Mouse (Mus musculus) lung, postnatal 10 days (tissue): ENCODE measurements around the gene Zdhhc5.
A peak's percentile ranks its signal among the peaks of the same experiment; 100 is the strongest.
"Not testable (repeated sequence)": the region's sequence is repeated elsewhere in the genome, so short reads cannot be mapped to it uniquely, and the experiment has no call there.

Source experiments
- DNase-seq: peaks from one replicate; pipeline ENCODE4 v3.0.0; 2021

Gene Zdhhc5

DNA sequence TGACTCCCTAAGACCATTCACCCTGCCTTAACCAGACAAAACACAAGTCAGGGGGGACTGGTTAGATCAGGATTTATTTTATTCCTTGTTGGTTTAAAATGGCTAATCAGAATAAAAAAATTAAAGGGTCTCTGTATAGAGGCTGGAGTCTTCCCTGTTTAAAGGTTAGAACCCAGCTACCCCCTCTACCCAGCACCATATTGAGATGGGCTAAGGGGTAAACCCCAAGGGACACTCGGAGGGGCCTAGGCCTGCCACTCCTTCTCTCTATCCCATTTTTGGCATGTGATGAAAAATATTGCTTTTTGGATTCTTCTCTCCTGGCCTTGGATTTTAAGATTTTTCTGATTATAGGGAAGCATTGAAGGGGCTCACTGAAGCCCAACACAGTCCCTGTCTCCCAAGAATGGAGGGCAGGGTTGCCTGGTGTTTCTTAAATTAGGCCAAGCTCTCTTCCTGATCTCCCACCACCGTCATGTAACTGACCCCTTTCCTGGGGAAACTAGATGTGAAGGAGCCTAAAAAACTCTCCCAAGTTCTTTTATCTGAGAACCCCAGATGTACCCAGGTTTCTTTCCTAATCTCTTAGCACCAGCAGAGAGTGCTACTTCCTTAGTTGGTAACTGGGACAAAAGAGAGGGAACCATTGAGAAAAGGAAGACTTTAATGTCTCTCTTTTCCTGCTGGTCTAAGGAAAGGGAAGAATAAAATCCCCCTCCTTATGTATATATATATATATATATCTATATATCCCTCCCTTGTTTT is 26.7 kb downstream of the Zdhhc5 start:
- no peak for DNase-seq

DNA sequence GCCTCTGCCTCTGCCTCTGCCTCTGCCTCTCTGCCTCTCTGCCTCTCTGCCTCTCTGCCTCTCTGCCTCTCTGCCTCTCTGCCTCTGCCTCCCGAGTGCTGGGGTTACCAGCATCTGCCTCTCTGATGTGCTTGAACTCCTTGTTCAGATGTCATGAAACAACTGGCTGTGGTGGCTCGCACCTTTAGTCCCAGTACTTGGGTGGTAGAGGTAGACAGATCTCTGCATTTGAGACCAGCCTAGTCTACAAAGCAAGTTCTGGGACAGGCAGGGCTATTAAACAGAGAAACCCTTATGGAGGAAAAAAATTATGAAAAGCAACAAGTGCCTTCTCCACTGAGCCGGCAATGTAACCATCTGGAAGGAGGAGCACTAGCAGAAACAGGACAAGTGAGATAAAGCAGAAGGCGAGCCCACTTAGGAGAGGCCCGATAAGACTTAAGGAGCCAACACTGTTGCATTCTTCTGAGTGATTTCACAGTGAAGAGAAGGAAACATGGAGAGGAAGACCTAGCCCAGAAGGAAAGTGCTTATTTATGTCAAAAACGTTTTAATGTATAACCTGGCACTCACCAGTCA is 32.3 kb downstream of the Zdhhc5 start:
- DNase-seq = no peak

DNA sequence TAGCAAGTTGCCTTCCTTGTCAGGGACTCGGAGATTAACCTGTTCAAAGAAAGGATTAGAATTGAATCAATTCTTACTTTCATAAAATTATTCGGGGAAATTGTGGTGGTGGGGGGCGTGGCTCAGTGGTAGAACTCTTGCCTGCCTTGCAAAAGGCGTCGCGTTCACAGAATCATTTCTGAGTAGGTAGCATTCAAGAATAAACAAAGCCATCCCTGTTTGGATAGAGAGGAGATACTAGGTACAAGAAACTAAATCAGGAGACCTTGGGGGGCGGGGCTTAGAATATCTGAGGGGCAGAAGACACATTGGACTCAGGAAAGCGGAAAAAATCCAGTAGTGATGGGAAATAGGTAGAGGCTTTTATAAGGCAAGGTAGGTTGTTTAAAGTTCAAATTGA is 36.0 kb downstream of the Zdhhc5 start, which contains the start of gene Tmx2:
Gene Tmx2, minus strand, starts transcription at position 125 of the 400 bp plus-strand sequence.
- DNase-seq = no peak

DNA sequence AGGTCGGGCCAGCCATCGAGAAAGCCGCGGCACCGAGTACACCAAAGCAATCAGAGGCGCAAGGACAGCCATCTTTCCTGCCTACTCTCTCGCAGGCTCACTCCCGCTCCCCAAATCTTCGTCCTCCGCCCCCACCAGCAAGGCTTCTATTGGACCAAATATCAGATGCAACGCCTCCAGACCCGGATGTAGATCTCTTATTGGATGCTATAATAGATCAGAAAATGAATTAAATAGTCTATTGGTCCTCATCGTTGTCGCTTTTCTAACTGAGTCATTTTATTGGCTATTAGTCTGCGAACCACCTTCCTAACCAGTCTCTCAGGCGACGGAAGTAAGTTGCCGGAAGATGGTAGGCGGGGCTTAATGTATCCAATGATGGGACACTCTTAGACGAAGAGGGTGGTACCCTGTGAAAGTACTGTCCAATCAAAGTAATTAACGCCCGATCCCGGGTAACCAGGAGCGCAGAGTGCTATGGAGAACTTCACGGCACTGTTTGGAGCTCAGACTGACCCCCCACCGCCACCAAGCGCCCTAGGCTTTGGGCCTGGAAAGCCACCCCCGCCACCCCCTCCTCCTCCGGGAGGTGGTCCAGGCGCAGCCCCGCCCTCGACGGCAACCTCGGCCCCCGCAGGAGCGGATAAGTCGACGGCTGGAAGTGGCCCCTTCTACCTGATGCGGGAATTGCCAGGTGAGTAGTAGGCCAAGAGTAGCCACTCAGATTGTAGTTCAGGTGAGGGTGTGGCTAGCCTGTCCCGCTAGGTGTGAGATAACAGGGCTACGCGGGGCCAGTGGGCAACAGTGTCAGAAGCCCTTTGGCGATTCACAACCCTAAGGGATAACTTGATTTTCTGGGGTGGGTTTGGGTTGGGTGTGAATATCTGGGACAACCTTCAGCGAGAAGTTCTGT is 36.8 kb downstream of the Zdhhc5 start, which contains the start of the genes Gm28635 and Med19:
Gene Gm28635, minus strand, starts transcription at position 74 of the 913 bp plus-strand sequence.
Gene Med19, plus strand, starts transcription at position 435 of the 913 bp plus-strand sequence.
- DNase-seq = peak; percentile 97

DNA sequence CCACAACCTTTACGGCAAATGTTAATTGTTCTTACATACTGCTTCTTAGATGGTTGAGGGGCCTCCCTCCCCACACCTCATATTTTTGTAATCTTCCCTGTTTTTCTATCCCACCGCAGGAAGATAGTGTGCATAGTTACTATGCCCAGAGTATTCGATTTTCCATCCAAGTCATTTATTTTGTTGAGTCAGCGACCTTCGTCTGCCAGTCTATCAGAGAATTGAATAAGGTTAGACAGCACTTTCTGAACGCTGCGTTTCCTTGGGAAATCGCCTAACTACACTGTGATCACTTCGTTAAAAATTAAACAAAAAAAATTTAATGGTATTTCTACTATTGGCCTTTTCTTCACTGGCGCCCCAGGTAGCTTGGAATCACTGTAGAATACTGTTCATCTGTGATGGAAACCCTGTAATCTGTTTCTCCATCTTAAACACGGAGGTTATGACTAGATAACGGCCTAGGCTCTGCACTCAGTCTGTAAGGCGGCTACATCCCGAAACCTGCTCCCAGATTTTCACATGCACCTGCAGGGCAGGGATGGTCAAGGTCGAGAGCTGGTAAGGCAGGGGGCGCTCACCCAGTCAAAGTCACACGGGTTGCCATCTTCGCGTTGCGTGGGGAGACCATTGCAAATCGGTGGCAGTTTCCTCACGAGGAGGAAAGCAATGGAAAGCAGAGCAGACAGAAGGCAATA is 37.6 kb downstream of the Zdhhc5 start:
- no peak for DNase-seq

DNA sequence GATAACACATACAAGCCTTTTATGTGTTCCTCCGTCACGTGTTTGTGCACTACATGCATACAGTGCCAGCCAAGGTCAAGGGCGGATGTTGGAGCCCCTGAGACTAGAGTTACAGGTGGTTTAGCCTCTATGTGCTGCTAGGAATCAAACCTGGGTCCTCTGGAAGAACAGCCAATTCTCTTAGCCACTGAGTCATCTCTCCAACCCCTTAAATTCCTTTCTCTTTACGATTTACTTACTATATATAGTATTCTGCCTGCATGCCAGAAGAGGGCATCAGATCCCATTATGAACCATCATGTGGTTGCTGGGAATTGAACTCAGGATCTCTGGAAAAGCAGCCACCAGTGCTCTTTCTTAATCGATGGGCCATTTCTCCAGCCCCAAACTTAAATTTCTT is 43.4 kb downstream of the Zdhhc5 start:
- DNase-seq = not testable (repeated sequence)

DNA sequence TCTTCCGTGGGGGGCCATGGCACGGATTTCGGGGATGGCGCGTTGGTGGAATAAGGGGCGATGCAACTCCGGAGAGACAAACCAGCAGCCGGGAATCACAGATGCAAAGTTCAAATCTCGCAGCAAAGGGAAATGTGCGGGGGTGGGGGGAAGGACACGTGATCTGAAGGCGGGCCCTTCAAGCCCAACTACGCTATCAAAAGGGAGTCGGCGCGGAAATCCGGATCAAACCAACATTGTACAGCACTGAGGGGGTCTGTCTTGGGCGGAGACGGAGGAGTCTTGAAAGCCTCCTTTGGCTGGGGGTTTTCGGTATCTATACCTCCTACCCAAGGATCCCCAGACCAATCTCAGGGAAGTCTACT is 44.4 kb downstream of the Zdhhc5 start, which contains the start of gene Selenoh:
Gene Selenoh, minus strand, starts transcription at position 202 of the 365 bp plus-strand sequence.
- DNase-seq = peak; percentile 93

DNA sequence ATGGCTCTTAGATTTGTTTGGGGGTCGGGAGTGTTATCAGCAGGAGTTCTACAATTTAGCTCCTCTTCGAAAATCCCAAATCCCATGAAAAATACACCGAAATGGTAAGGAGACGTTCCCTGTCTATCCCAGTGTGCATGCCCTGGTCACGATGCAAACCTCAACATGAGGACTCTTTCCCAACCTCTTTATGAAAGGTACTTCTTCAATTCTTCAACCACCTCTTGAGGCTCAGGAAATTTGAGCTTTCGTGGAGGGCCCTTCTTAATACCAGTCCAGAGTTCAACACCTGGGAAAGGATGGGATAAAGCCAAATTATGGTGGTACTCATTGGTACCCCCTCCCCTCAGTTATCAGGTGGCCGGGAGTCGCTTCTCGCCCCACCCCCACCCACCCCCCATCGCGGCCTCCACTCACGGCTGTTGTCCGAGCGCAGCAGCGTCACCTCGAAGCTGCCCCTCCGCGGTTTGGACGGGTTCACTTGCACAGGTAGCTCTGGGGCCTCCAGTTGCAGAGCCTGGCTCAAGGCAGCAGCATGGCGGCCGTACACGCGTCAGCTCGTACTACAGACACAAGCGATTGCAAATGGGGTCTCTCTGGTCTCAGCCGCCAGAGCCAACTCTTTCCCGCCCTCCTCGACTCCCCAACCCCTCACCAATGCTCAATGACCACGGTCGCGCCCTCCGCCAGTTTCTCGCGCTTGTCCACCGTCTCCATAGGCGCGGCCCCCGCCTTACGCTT is 45.0 kb downstream of the Zdhhc5 start:
- DNase-seq = peak; percentile 47

DNA sequence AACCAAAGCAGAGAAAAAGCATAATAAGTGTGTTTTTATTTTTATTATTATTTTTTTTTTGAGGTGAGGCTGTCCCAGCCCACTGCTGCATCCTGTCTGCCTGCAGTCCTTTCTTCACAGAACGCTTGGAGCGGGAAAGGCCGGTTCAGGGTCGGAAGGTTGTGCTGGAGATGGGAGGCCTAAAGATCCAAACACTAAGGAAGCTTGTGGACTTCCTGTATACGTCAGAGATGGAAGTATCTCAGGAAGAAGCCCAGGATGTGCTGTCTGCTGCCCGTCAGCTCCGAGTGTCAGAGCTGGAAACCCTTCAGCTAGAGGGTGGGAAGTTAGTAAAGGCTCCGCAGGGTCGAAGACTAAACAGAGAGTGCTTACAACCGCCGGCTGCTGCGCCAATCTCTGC is 48.9 kb downstream of the Zdhhc5 start:
- peak; percentile 52 for DNase-seq

DNA sequence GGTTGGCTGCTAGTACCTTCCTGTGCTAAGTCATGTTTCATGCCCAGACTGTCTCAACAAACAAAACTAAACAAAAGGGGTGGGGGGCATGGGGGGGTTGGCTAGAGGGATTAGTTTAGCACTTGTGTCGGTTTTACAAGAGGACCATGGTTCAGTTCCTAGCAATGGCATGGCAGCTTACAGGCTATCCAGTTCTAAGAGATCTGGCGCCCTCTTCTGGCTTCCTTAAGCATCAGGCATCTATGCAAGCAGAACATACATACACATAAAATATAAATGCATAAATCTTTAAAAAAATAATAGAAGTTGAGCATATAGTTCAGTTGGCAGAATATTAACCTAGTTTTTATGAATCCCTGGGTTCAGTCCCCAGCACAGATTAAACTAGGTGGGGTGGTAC is 52.1 kb downstream of the Zdhhc5 start:
- peak; percentile 60 for DNase-seq

DNA sequence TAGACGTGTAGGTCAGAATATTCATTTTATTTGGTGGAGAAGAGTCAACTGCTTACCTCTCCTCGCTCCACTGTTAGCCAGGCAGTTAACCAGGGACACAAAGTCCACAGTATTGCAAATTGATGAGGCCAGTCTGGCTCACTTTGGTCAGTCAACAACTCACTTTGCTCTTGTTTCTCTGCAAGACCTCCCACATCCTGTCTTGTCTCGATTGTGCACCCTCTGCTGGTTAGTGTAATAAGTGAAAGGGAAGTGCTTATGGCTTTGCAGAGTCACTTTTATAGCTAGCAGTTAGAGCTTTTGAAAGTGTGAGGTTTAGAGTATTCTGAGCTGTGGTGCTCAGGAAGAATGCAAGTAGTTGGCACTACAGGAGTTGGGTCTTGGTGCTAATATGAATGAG is 54.7 kb downstream of the Zdhhc5 start:
- peak; percentile 88 for DNase-seq

DNA sequence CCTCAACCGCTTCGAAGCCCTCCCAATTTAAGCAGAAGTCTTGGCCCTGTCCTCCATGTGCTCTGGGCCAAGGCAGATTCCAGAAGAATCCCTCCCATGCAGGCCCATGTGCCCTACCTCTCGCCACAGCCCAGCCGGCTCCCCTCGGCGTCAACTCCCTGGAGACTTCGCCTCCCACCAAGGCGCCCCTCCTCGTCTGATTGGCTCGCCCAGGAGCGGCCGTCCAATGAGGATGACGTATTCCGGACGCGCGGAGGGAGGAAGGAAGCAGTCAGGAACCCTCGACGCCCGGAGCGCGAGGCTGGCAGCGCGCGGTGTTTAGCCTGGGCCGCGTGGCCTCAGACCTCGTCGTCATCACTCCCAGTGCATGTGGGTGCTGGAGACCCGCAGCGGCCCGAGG is 56.2 kb downstream of the Zdhhc5 start, which contains the start of gene Btbd18:
Gene Btbd18, plus strand, starts transcription at position 274 of the 400 bp plus-strand sequence.
- DNase-seq = no peak

DNA sequence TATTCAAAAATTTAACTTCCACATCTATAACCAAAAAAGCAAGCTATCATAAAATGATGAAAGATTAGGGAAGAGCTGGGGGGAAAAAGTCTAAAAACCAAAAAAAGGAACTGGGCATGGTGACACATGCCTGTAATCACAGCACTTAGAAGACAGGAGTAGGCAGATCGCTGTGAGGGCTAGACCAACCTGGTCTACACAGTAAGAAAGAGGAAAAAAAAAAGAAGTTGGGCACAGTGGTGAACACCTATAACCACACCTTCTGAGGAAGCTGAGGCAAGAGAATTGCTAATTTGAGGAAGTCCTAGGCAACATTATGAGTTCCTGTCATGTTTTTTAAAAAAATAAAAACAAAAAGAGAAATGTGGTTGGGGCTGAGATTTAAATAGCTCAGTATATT is 59.1 kb downstream of the Zdhhc5 start:
- no peak for DNase-seq

DNA sequence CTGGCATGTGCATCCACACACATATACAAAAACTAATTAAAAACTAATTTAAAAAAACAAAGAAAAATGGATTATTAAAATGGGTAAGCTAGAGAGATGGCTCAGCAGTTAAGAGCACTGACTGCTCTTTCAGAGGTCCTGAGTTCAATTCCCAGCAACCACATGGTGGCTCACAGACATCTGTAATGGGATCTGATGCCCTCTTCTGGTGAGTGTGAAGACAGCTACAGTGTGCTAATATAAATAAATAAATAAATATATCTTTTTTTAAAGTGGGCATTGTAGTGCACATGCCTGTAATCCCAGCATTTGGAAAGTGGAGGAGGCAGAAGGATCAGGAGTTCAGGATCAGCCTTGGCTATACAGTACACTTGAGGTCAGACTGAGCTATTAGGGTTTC is 61.6 kb downstream of the Zdhhc5 start:
- DNase-seq = no peak

DNA sequence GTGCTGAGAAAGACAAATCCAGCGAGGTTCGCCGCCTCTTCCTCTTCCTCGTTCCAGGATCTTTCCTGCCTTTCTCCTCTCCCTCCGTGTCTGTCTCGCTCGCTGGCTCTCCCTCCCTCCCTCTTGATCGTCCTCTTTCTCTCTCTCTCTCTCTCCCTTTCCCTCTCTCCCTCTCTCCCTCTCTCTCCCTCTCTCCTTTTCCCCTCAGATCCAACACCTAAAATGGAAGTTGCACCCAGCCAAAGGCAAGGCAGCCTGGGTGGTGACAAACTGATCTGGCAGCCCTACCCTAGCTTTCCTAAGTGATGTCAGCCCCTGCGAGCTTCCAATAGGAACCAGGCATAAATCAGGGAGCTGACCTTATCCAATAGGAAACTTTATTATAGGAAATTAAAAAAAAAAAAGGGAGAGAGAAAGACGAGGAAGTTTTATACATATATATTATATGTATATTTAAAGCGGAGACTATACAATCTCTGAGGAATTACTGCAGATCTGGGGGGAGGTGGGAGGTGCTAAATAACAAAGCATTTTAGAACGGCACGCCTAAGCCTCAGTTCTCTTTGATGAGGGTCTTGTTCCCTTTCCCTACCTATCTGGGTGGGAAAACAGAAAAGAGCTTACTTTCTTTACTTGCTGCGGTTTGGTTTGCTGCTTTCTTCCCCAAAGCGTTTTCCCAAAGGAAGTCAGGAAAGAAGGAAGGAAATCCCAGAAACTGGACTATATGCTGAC is 64.3 kb downstream of the Zdhhc5 start, which contains the start of gene Ctnnd1:
Gene Ctnnd1, minus strand, starts transcription at position 302 of the 732 bp plus-strand sequence.
- DNase-seq = peak; percentile 92

DNA sequence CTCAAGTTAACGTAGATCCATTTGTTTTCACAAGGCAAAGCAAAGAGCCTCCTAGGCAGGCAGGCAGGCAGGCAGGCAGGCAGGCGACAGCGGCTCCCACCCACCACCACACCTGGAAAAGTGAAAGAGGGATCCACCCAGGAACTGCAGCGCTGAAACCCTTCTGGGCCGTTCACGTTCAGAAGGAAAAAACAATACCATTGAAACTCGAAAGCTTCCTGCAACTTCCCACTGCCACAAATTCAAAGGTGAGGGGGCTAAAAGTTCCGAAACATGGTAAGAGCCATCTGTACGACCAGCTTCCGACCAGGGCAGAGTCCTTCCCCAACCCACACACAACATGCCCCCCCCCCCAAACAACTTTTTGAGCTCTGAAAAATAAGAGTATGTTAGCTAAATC is 65.3 kb downstream of the Zdhhc5 start:
- peak; percentile 33 for DNase-seq

DNA sequence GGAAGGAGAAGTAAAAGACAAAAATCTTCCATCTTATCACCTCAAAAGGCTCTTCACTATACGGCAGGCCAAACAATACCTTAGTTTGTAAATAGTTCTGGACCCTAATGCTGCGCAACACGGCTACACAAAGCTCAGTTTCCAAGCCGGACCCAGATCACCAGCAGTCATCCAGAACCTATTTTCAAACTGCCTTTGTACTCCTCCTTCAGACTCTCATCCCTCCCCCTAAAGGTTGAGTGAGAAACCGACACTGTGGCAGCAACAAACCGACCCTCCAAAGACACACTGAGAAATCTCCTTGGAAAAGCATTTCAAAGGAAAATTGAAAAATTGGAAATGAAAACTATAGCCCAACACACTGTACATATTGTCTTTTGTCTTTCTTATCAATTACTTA is 66.6 kb downstream of the Zdhhc5 start:
- DNase-seq = peak; percentile 24

DNA sequence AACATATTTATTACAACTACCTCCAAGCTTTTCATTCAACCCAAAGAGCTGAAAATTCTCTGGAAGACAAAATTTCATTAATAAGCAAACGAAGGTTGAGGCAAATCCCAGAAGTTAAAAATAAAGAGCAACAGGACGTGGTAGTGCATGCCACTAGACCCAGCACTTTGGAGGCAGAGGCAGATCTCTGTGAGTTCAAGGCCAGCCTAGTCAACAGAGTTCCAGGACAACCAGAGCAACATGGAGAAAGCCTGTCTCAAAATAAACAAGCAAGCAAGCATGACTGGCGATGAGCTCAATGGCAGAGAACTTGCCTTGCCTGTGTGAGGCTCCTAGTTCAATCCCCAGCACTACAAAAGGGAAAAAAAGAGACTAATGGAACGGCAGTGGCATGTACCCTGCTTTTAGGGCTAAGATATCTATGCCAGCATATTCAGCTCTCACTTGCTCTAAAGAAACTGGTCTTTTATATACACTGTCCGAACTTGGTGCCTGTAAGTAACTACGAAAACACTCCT is 67.9 kb downstream of the Zdhhc5 start:
- no peak for DNase-seq

DNA sequence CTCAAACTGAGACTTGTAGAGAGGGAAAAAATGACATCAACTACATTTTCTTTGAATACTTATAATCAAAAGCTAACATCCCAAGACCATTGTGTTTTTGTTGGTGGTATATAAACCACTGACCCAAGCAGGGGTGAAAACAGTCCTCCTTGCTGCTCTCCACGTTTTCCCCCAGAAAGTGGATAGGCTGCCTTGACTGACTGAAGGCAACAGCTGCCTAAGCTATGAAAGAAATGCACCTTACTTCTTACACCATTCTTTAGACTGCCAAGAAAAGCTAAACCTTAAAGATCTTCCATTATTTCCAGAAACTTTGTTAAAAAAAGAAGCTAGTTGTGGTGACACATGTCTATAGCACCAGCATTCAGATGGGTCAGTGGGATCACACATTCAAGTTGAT is 68.8 kb downstream of the Zdhhc5 start:
- no peak for DNase-seq

DNA sequence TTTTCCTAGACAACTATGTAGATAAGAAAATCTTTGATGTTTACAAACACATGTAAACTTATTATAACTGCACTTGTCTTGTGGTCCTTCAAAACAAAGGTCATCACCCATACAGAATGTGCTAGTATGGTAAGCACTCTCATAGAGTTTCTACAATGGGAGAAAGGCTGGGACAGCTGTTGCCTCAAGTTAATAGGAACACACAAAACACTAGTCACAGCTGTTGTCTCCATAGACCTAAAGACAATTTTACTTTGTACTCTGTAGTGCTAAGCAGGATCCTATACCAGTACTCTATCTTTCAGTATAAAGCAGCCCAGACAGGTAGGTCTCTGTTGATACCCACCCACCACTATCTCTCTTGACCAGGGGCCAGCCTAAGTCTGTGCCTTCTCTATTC is 74.1 kb downstream of the Zdhhc5 start:
- no peak for DNase-seq
